Mouse (Mus musculus): ENCODE data around the gene Trim16. TPM values are rescaled to one million over a fixed set of nuclear protein-coding genes. Genes with fewer than 3 reads are reported as not detected.

Trim16 gene
- 10 to 100 TPM; 14.4 to 16.5 TPM for total RNA-seq (2023)

DNA sequence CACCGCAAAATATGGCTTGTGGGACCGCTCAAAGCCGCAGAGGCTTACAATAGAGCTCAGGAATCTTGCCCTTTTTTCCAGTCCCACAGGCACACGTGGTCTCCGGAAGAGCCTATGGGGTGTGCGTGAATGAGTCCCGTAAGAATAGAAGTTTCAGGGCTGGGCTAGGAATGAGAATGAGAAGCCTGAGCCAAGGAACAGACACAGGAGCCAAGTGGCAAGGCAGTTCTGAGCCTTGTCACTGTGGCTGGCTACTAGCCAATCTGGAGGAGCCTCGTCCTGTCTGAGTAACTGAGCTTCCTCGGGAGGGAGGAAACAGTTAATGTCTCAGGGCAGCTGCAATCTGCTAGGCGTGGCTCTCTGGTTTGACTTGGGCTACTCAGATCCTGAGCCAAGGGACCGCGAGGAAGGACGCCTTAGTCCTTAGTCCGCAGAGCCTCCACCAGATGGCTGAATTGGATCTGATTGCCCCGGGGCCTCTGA is at the start of gene Trim16:
Gene Trim16 (plus strand): TSS at position 173 of the 483 bp plus-strand sequence.

DNA sequence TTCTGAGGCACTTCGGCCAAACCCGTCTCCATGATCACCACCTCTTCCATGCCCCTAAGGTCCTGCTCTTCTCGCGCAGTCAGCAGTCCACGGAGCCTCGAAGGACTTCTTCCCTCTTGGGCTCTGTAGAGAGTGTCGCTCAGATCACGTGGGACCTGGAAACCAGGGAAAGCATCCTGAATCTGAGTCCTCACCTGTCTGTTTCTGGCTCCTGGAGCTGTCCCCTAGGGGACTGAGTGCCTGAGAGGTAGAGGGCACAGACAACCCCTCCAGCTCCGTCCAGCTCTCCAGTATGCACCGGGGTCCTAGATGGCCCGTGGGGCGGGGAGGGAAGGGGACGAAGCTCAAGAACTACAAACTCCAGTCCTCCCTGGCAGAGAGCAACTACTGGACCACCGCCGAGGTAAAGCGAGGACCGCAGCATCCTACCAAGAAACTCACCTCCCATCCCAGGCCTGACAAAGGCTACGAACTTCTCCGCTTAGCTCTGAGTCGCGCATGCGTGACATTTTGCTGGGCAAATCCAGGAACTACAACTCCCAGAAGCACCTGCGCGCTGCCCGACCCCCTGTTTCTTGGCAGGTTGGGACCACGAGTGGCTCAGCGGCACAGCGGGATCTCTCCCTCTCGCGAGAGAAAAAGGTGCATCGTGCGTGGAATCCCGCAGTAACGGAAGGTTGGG is 31.0 kb upstream of the Trim16 start, which contains the start of gene Zfp286:
Gene Zfp286 (minus strand): TSS at position 528 of the 682 bp plus-strand sequence.

DNA sequence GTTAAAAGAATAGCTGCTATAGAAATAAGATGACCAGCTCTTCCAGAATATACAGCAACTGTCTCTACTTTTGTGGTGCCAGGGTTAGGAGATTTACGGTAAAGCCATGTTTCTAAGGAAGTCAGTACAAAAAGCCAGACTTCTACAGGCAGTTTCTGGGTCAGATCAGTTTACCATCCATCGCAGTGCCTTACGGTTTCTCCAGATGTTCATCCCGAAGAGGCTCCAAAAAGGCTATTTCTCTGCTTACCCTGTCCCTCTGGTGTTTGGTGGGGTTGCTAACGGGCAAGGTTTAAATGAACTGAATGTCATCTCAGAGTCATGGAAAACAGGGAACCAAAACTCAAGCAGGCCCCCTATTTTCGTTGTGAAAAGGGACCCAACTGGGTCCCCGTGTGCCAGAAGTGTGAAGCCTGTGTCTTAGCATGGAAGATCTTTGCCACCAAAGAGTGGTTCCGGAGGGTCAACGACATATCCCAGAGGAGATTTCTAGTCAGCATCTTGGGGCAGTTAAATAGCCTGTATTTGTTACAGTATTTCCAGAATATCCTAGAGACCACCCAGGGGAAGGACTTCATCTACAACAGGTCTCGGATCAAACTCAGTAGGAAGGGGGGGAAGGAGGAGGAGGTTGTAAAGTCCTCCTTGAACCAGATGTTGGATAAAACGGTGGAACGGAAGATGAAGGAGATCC is 27.1 kb downstream of the Trim16 start, which contains the start of gene Fbxw10:
Gene Fbxw10 (plus strand): TSS at position 109 of the 694 bp plus-strand sequence.

DNA sequence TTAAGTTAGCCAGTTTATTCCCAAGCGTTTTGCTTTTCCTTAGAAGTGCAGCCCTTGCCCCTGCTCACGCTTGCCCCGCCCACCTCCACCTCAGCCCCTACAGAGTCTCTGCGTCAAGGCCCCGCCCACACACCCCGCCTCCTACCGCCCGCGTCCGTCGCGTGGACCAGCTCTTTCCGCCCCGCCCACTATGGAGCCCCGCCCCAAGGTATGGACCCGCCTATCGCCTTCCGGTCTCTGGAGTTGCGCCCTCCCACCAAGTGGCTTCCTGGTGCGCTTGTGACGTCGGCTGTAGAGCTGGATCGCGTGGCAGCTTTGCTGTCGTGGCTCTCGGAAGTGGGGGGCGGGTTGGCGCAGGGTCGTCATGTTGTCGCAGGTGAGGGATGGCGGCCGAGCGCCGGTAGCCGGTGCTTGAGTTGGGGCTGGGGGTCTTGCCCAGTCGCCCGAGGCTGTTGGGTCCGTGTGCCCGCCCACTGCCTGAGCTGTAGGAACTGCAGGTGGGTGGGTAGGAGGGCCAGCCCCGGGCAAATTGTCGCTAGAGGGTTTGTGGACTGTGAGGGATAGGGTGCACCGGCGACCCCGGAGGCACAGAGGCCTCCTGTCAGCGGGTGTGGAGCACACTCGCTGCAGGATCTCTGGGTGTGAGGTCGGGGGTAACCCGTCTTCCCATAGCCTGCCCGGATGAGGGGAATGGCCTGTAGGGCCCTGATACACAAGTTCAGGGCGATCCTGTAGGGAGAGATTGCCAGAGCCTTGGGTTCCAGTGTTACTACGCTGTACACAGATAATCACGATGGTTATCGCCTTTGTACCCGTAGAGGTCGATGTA is 59.4 kb downstream of the Trim16 start, which contains the start of gene Tvp23b:
Gene Tvp23b (plus strand): TSS at position 236 of the 829 bp plus-strand sequence.

Other genes starting within 250 kb of the Trim16 start
- gene Trpv2, start 245.7 kb upstream of the Trim16 start, total RNA-seq (2023): 10 to 100 TPM; 48.4 to 52.5 TPM
- 1 to 10 TPM; 2.9 to 3.1 TPM for gene Lrrc75a, start 171.7 kb upstream of the Trim16 start, total RNA-seq (2023)
- gene Mmgt2, start 171.6 kb upstream of the Trim16 start, total RNA-seq (2023): 1 to 10 TPM; 7.2 to 9.7 TPM
- gene Zfp287, start 88.3 kb upstream of the Trim16 start, total RNA-seq (2023): under 1 TPM in 1 of 2 experiments, not detected in 1; 0.37 TPM
- gene Gm10428, start 67.1 kb upstream of the Trim16 start, total RNA-seq (2023): not detected
- under 1 TPM in 1 of 2 experiments, not detected in 1; 0.97 TPM for gene Zfp286, start 30.8 kb upstream of the Trim16 start, total RNA-seq (2023)
- gene Fbxw10, start 26.8 kb downstream of the Trim16 start, total RNA-seq (2023): 1 to 10 TPM; 1.0 to 2.3 TPM
- 1 to 10 TPM; 9.2 to 9.9 TPM for gene Tvp23b, start 59.2 kb downstream of the Trim16 start, total RNA-seq (2023)
- not detected for gene Cdrt4, start 131.0 kb downstream of the Trim16 start, total RNA-seq (2023)
- gene Tekt3, start 241.4 kb downstream of the Trim16 start, total RNA-seq (2023): not detected

All from neutrophil, adult 59 days (primary cell).